Mouse (Mus musculus): Measurements from ENCODE around the gene P4ha3. TPM values are rescaled to one million over a fixed set of nuclear protein-coding genes. Genes with fewer than 3 reads are reported as not detected.

The P4ha3 gene
- 2.5 TPM for polyA plus RNA-seq (2014; fragmentation: Illumina TruSeq; extraction: RNeasy Lipid Tissue Mini Kit (QIAGEN cat#74804))

GRCm38 (mm10) chr7:100285383-100285782 is at the start of gene P4ha3:
Gene P4ha3, plus strand, starts transcription at chr7:100285520.

Other genes with a start within 250 kb of the P4ha3 start
- gene Pold3, start 164.0 kb upstream of the P4ha3 start, polyA plus RNA-seq (2014; fragmentation: Illumina TruSeq; extraction: RNeasy Lipid Tissue Mini Kit (QIAGEN cat#74804)) = 39.6 TPM
- gene Lipt2, start 126.2 kb upstream of the P4ha3 start, polyA plus RNA-seq (2014; fragmentation: Illumina TruSeq; extraction: RNeasy Lipid Tissue Mini Kit (QIAGEN cat#74804)) = 35.6 TPM
- gene Kcne3, start 109.0 kb upstream of the P4ha3 start, polyA plus RNA-seq (2014; fragmentation: Illumina TruSeq; extraction: RNeasy Lipid Tissue Mini Kit (QIAGEN cat#74804)) = 45.4 TPM
- 64.4 TPM for gene Pgm2l1, start 58.1 kb upstream of the P4ha3 start, polyA plus RNA-seq (2014; fragmentation: Illumina TruSeq; extraction: RNeasy Lipid Tissue Mini Kit (QIAGEN cat#74804))
- gene C2cd3, start 86.7 kb downstream of the P4ha3 start, polyA plus RNA-seq (2014; fragmentation: Illumina TruSeq; extraction: RNeasy Lipid Tissue Mini Kit (QIAGEN cat#74804)) = 38.5 TPM
- gene Ppme1, start 86.8 kb downstream of the P4ha3 start, polyA plus RNA-seq (2014; fragmentation: Illumina TruSeq; extraction: RNeasy Lipid Tissue Mini Kit (QIAGEN cat#74804)) = 76.0 TPM
- gene Ucp3, start 187.5 kb downstream of the P4ha3 start, polyA plus RNA-seq (2014; fragmentation: Illumina TruSeq; extraction: RNeasy Lipid Tissue Mini Kit (QIAGEN cat#74804)) = not detected
- gene Ucp2, start 207.8 kb downstream of the P4ha3 start, polyA plus RNA-seq (2014; fragmentation: Illumina TruSeq; extraction: RNeasy Lipid Tissue Mini Kit (QIAGEN cat#74804)) = 11.1 TPM
- gene Dnajb13, start 229.4 kb downstream of the P4ha3 start, polyA plus RNA-seq (2014; fragmentation: Illumina TruSeq; extraction: RNeasy Lipid Tissue Mini Kit (QIAGEN cat#74804)) = 17.0 TPM

Measured in ovary, adult 10 weeks (tissue).